Mouse (Mus musculus) liver, postnatal 0 days (tissue): ENCODE measurements around the gene Cops9.

Experiments used
- CTCF ChIP-seq: sonication (generic); IDR thresholded peaks from 2 replicates; pipeline ENCODE4 v1.5.1; 2016; ENCODE audit warnings: antibody characterized with exemption, low read depth
- EP300 ChIP-seq: IDR thresholded peaks from 2 replicates; pipeline ENCODE4 v1.6.1; 2016; ENCODE audit warnings: antibody characterized with exemption, low read depth, mild to moderate bottlenecking

DNA sequence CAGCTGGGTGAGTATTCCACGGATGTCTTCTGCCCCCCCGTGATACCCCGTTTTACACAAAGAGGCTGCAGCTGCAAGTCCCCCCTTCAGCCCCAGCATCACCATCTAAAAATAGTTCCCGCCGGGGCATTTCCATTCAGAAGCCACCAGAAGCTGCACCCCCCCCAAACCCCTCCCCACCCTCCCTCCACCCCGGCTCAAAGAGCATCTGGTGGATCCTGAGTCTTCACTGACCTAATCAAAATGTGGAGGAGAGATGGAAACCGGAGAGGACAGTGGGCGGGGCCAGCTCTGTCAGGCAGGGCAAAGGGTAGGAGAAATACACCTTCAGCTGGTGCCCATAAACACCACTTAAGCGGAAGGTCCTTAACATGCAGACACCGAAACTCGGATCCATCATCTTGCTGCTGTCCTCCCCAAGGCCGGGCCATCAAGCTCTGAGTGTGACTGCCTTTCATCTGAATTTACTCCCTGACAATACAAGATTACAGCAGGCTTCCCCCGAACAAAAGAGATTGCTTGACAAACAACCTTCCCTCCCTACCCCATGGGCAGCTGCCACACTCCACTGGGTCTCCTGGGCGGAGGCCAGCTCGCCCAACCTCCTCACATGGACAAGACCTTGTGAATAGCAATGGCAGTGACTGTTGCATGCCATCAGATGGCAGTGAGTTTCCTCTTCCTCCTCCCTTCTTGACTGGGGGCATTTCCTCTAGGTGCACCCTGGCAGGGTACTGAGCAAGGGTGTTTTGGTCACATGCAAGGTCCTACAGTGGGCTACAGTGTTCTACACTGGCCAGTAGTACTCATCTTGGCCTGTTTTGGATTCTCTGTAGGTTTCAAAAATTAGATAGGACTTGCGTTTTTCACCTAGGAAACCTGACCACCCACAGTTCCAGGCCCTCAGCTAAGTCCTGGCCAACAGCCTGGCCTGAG lies 39.2 kb upstream of the Cops9 start:
- no peak for TF ChIP-seq CTCF
- no peak for TF ChIP-seq EP300
